In the genomic region with DNA sequence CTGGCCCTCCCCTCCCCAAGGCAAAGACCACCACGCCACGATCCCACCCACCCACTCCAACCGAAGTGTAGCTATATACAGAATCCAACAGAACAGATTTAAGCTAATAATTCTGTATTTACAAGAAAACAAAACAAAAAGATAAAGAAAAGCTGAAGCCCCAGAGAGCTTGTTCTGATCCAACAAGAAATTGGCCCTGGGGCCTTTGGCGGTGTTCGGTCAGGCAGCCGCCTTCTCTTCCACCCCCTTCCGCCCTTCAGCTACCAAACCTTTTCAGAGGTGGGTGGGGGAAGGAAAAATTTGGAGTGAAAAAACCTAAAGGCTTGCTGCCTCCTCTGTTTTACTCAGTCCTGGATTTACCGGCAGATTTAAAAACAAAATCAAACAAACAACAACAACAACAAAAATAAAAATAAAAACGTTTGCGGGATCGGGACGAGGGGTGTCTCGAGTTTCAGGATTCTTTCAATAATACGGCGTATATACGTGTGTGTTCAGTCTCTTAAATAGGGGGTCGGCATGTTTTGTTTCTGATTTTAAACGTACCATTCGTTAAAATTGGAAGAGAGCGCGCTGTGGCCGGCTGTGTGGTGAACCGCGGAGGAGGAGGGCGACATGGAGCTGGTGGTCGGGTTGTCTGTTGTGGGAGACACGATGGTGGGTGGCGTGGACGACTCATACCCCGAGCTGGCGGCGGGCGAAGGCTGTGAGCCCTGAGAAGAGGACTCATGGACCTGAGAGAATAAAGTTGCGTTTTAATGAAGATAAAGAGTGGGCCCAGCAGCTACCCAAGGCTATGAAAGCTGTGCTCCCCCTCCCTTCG, we compare ENCODE assay signal across 10 mouse cellular contexts. TPM values are rescaled to one million over a fixed set of nuclear protein-coding genes. Genes with fewer than 3 reads are reported as not detected.
DNase-seq lines count a peak whose midpoint lies in the region; ATAC-seq lines count a peak whose summit lies in the region.
"Had no signal": no experiment of that assay in that cellular context is flagged by ENCODE, and none has a peak within 500 bp of the region (broad histone marks: within the 10 kb centered on the region; RNA-seq: fewer than 3 reads in every experiment).

No protein-coding gene starts in this region.

- WGBS in kidney, embryonic 16.5 days, result under 1% methylated on average over 35 of the region's 35 CpGs
- WGBS in intestine, embryonic 14.5 days, result under 1% methylated on average over 35 of the region's 35 CpGs
- 2% methylated on average over 35 of the region's 35 CpGs for WGBS in neural tube, embryonic 14.5 days

- no peak for DNase-seq in kidney, adult 8-10 months
- peak; percentile 42 to 59 for DNase-seq in cerebellum, postnatal 36 days
- DNase-seq in intestine, embryonic 14.5 days (ENCODE audit: low spot score), result peak; percentile 61
- no peak for DNase-seq in left cerebral cortex, adult 18-20 months (ENCODE audit: low spot score in 2 of 2)
- DNase-seq in kidney, postnatal 14 days, result no peak
- no peak for DNase-seq in urinary bladder, postnatal 10 days (ENCODE audit: low spot score)

- H3K27me3 ChIP-seq in kidney, embryonic 16.5 days (ENCODE audit: insufficient read depth, low read length), result peaks cover 87% of the 10 kb centered on the region
- H3K27me3 ChIP-seq in intestine, embryonic 14.5 days (replicated peaks; ENCODE audit: control insufficient read depth, insufficient read depth, low read length), result peaks cover 96% of the 10 kb centered on the region
- peaks cover 7% of the 10 kb centered on the region for H3K27me3 ChIP-seq in neural tube, embryonic 14.5 days (ENCODE audit: control insufficient read depth, insufficient read depth, low read length)

- no peak overlapping the region for H3K9ac ChIP-seq in kidney, embryonic 16.5 days (replicated peaks; ENCODE audit: low read length)
- no peak overlapping the region for H3K9ac ChIP-seq in intestine, embryonic 14.5 days (ENCODE audit: low read length)
- H3K9ac ChIP-seq in neural tube, embryonic 14.5 days (replicated peaks; ENCODE audit: low read depth, low read length), result peak overlapping the region; percentile 92

- ATAC-seq in kidney, embryonic 16.5 days (ENCODE audit: low FRiP score, low TSS enrichment), result no peak
- ATAC-seq in intestine, embryonic 14.5 days (replicated peaks; ENCODE audit: low FRiP score, low TSS enrichment, low read depth), result no peak
- ATAC-seq in neural tube, embryonic 14.5 days (ENCODE audit: low read depth), result no peak

- peak overlapping the region; percentile 32 for H3K4me3 ChIP-seq in kidney, embryonic 16.5 days (ENCODE audit: low read length)
- no peak overlapping the region for H3K4me3 ChIP-seq in intestine, embryonic 14.5 days (ENCODE audit: low read depth, low read length)
- peak overlapping the region; percentile 59 for H3K4me3 ChIP-seq in neural tube, embryonic 14.5 days (ENCODE audit: low read depth, low read length)

- H3K27ac ChIP-seq in kidney, embryonic 16.5 days (ENCODE audit: low read length), result no peak overlapping the region
- H3K27ac ChIP-seq in intestine, embryonic 14.5 days (ENCODE audit: low read depth), result no peak overlapping the region
- peak overlapping the region; percentile 97 for H3K27ac ChIP-seq in neural tube, embryonic 14.5 days (ENCODE audit: low read depth, low read length)

- H3K36me3 ChIP-seq in kidney, embryonic 16.5 days (ENCODE audit: insufficient read depth, low read length), result no peaks in the 10 kb centered on the region
- H3K36me3 ChIP-seq in intestine, embryonic 14.5 days (ENCODE audit: control insufficient read depth, insufficient read depth, low read length), result no peaks in the 10 kb centered on the region
- no peaks in the 10 kb centered on the region; the same call in 1 of the 2 replicates for H3K36me3 ChIP-seq in neural tube, embryonic 14.5 days (ENCODE audit: control insufficient read depth, insufficient read depth, low read length)

- H3K4me2 ChIP-seq in kidney, embryonic 16.5 days (replicated peaks; ENCODE audit: low read depth, low read length), result 0 out of 2 replicates have a peak overlapping the region, but pooled peaks have one; percentile 42
- no peak overlapping the region for H3K4me2 ChIP-seq in intestine, embryonic 14.5 days (ENCODE audit: low read length)
- H3K4me2 ChIP-seq in neural tube, embryonic 14.5 days (ENCODE audit: low read depth, low read length), result peak overlapping the region; percentile 48

- H3K4me1 ChIP-seq in kidney, embryonic 16.5 days (ENCODE audit: insufficient read depth, low read length), result peaks cover 11% of the 10 kb centered on the region; the same call in 1 of the 2 replicates
- no peaks in the 10 kb centered on the region; the same call in 1 of the 2 replicates for H3K4me1 ChIP-seq in intestine, embryonic 14.5 days (replicated peaks; ENCODE audit: control insufficient read depth, insufficient read depth, low read length)
- no peaks in the 10 kb centered on the region; the same call in 1 of the 2 replicates for H3K4me1 ChIP-seq in neural tube, embryonic 14.5 days (ENCODE audit: control insufficient read depth, insufficient read depth, low read length)

- H3K9me3 ChIP-seq in kidney, embryonic 16.5 days (ENCODE audit: low read length), result no peaks in the 10 kb centered on the region
- no peaks in the 10 kb centered on the region for H3K9me3 ChIP-seq in intestine, embryonic 14.5 days (ENCODE audit: control insufficient read depth, low read length)
- no peaks in the 10 kb centered on the region for H3K9me3 ChIP-seq in neural tube, embryonic 14.5 days (ENCODE audit: control insufficient read depth, low read length)

RNA-seq across cellular contexts. Expression of a gene that starts 1.0 kb away (rescaled TPM):
- not detected in 2 replicates for polyA plus RNA-seq in kidney, embryonic 16.5 days (2015; fragmentation: Nextera tagmentation; extraction: Ambion mirVana)
- polyA plus RNA-seq in intestine, embryonic 14.5 days (2014; fragmentation: Nextera tagmentation; extraction: Ambion mirVana), result not detected in 2 replicates
- 46.7 and 50.5 TPM in 2 replicates for polyA plus RNA-seq in neural tube, embryonic 14.5 days (2014; fragmentation: Nextera tagmentation; extraction: Ambion mirVana)
- total RNA-seq in left cerebral cortex, adult 18-20 months (2021), result 1 to 10 TPM; 3.5 to 4.4 TPM
- total RNA-seq: hematopoietic stem cell, adult 5-6 weeks had no signal
- polyA plus RNA-seq: Patski had no signal

RNA-seq across cellular contexts. Expression of a gene that starts 4.4 kb away (rescaled TPM):
- not detected in 2 replicates for polyA plus RNA-seq in kidney, embryonic 16.5 days (2015; fragmentation: Nextera tagmentation; extraction: Ambion mirVana)
- not detected in 2 replicates for polyA plus RNA-seq in intestine, embryonic 14.5 days (2014; fragmentation: Nextera tagmentation; extraction: Ambion mirVana)
- 28.7 and 30.5 TPM in 2 replicates for polyA plus RNA-seq in neural tube, embryonic 14.5 days (2014; fragmentation: Nextera tagmentation; extraction: Ambion mirVana)
- 10 to 100 TPM; 10.7 to 14.3 TPM for total RNA-seq in left cerebral cortex, adult 18-20 months (2021)
- total RNA-seq: hematopoietic stem cell, adult 5-6 weeks had no signal
- polyA plus RNA-seq: Patski had no signal

Comparison
In these comparisons a context has a peak if more than half of its experiments do, and no peak if none do; other contexts are left out.
1. DNase-seq: peak in cerebellum, postnatal 36 days (2 of 2) and intestine, embryonic 14.5 days (single experiment); none in kidney, adult 8-10 months (0 of 2), left cerebral cortex, adult 18-20 months (0 of 2), kidney, postnatal 14 days (single experiment) and urinary bladder, postnatal 10 days (single experiment).
2. RNA of a gene that starts 1.0 kb away (polyA plus RNA-seq): 46.7 to 50.5 TPM in neural tube, embryonic 14.5 days; not detected in kidney, embryonic 16.5 days and not detected in intestine, embryonic 14.5 days; every median in the first group is over 10 times any median in the second.
3. RNA of a gene that starts 4.4 kb away (polyA plus RNA-seq): 28.7 to 30.5 TPM in neural tube, embryonic 14.5 days; not detected in intestine, embryonic 14.5 days and not detected in kidney, embryonic 16.5 days; every median in the first group is over 10 times any median in the second.